Mouse (Mus musculus) left cerebral cortex, adult 2 months (tissue): Measurements from ENCODE around the gene Gm21987. TPM values are rescaled to one million over a fixed set of nuclear protein-coding genes. Genes with fewer than 3 reads are reported as not detected.

Experiments
- DNase-seq, 2 experiments: peaks; one replicate each; pipeline ENCODE4 v3.0.0; 2021 to 2022; ENCODE audit warnings: low spot score in 2 of 2, mixed read lengths in 1 of 2; ENCODE audit errors: extremely low spot score in 1 of 2
- H3K27ac ChIP-seq: fragments of 200-600 bp; 2 replicates; pipeline ENCODE4 v1.8.1; 2022
- H3K4me3 ChIP-seq: fragments of 200-600 bp; 2 replicates; pipeline ENCODE4 v1.8.1; 2022
- CTCF ChIP-seq: fragments of 200-600 bp; IDR thresholded peaks from 2 replicates; pipeline ENCODE4 v1.8.1; 2022; ENCODE audit warnings: antibody characterized with exemption, mild to moderate bottlenecking, moderate library complexity
- intact Hi-C: fragments of 180-260 bp; cut with DNase I; formaldehyde crosslinking; loops from one replicate; pipeline ENCODE4 v1.15.1; 2025
- total RNA-seq, 2 experiments: library from RNA; stranded (reverse); gene quantifications; 2 replicates each; pipeline ENCODE4 v1.2.3; 2021

Gene Gm21987
- total RNA-seq, 2 experiments from 2014 or later = not detected

GRCm38 (mm10) chr16:38401468-38401867 lies 54.6 kb downstream of the Gm21987 start:
- intact Hi-C loops = no loop called here
- no peak for DNase-seq
- Histone ChIP-seq H3K4me3 (no peak overlapping the region), H3K27ac (no peak overlapping the region)
- TF ChIP-seq CTCF = no peak

- Histone ChIP-seq H3K4me3 (no peak overlapping the region), H3K27ac (no peak overlapping the region)
- TF ChIP-seq CTCF = no peak
- DNase-seq = no peak
- intact Hi-C loops = no loop called here
Observed at GRCm38 (mm10) chr16:38403639-38404038, 56.8 kb downstream of the Gm21987 start.

- Histone ChIP-seq H3K4me3 (no peak overlapping the region), H3K27ac (no peak overlapping the region)
- no peak for DNase-seq
- intact Hi-C loops = no loop called here
- no peak for TF ChIP-seq CTCF
Observed at GRCm38 (mm10) chr16:38406293-38406692, 59.5 kb downstream of the Gm21987 start.

- intact Hi-C loops = no loop called here
Observed at GRCm38 (mm10) chr16:38406708-38407107, 59.9 kb downstream of the Gm21987 start.

GRCm38 (mm10) chr16:38407584-38407983 lies 60.7 kb downstream of the Gm21987 start:
- TF ChIP-seq CTCF = no peak
- no peak for DNase-seq
- no peak overlapping the region for H3K27ac ChIP-seq
- H3K4me3 ChIP-seq = no peak overlapping the region
- intact Hi-C loops = no loop called here

More at GRCm38 (mm10) chr16:38406708-38407107, 59.9 kb downstream of the Gm21987 start:
- no peak for DNase-seq
- Histone ChIP-seq H3K27ac (no peak overlapping the region), H3K4me3 (no peak overlapping the region)
- TF ChIP-seq CTCF = no peak

GRCm38 (mm10) chr16:38408416-38408815 lies 61.6 kb downstream of the Gm21987 start:
- intact Hi-C loops = no loop called here
- H3K4me3 ChIP-seq = no peak overlapping the region
- no peak for DNase-seq
- H3K27ac ChIP-seq = no peak overlapping the region
- no peak for TF ChIP-seq CTCF

Other genes with a start within 250 kb of the Gm21987 start
- gene Nr1i2, start 52.2 kb upstream of the Gm21987 start, total RNA-seq = not detected
- gene Maats1, start 4.9 kb upstream of the Gm21987 start, total RNA-seq = 1 to 10 TPM; 1.2 to 1.6 TPM
- 100 to 1,000 TPM; 131 to 133 TPM for gene Cox17, start within 50 bp of the Gm21987 start, total RNA-seq
- 1 to 10 TPM in 1 of 2 experiments, under 1 TPM in 1; 0.51 to 1.5 TPM for gene Popdc2, start 15.2 kb downstream of the Gm21987 start, total RNA-seq
- 1 to 10 TPM; 1.5 to 2.5 TPM for gene Pla1a, start 86.1 kb downstream of the Gm21987 start, total RNA-seq
- gene Adprh, start 105.7 kb downstream of the Gm21987 start, total RNA-seq = 10 to 100 TPM; 60.9 to 61.6 TPM
- gene Cd80, start 108.5 kb downstream of the Gm21987 start, total RNA-seq = under 1 TPM; 0.27 to 0.54 TPM
- gene Timmdc1, start 175.6 kb downstream of the Gm21987 start, total RNA-seq = 10 to 100 TPM; 32.2 to 33.4 TPM
- 10 to 100 TPM; 41.8 to 44.0 TPM for gene Poglut1, start 203.2 kb downstream of the Gm21987 start, total RNA-seq
- 10 to 100 TPM; 23.5 to 24.9 TPM for gene Tmem39a, start 211.7 kb downstream of the Gm21987 start, total RNA-seq